In the genomic region with DNA sequence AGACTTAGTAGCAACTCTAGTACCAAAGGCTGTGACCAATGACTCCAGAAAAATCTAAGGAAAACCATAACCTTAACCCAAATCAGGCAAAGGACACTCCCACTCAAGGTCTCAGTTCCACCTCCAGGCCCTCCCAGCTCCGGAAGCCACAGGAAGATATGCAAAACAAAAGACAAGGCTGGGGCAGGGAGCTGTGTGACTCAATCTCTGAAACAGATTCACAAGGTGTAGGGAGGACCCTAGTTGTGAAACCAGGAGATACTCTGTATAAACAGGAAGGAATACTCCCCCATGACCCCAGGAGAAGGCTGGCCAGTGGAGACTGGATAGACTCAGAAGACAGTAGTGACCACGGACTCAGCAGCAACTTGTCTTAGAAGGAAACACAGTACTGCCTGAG, we compare ENCODE assay signal across 23 mouse cellular contexts. TPM values are rescaled to one million over a fixed set of nuclear protein-coding genes. Genes with fewer than 3 reads are reported as not detected.
DNase-seq lines count a peak whose midpoint lies in the region; ATAC-seq and TF ChIP-seq lines count a peak whose summit lies in the region.
"Had no signal": no experiment of that assay in that cellular context is flagged by ENCODE, and none has a peak within 500 bp of the region (broad histone marks: within the 10 kb centered on the region; RNA-seq: fewer than 3 reads in every experiment).

No protein-coding gene starts in this region.

- TF ChIP-seq RAD21 in CH12.LX (IDR thresholded peaks at IDR 0.05; ENCODE audit: low read depth, low read length), result no peak

- H3K9me3 ChIP-seq in heart, embryonic 13.5 days, result no peaks in the 10 kb centered on the region
- no peaks in the 10 kb centered on the region for H3K9me3 ChIP-seq in CH12.LX (replicated peaks; ENCODE audit: low read length)
- no peaks in the 10 kb centered on the region for H3K9me3 ChIP-seq in forebrain, embryonic 14.5 days (replicated peaks; ENCODE audit: control insufficient read depth, low read length)
- H3K9me3 ChIP-seq: embryonic facial prominence, embryonic 10.5 days; forebrain, embryonic 15.5 days; intestine, embryonic 15.5 days; neural tube, embryonic 12.5 days had no signal

- TF ChIP-seq CTCF in heart, adult 2 months (IDR thresholded peaks at IDR 0.05), result no peak
- no peak for TF ChIP-seq CTCF in liver, adult 2 months (IDR thresholded peaks at IDR 0.05; ENCODE audit: low read depth, low read length)
- TF ChIP-seq CTCF in CH12.LX (conservative IDR thresholded peaks at IDR 0.05 in 1 of 2, IDR thresholded peaks at IDR 0.05 in 1 of 2; ENCODE audit: low read depth in 2 of 2, low read length in 2 of 2), result no peak

- no peaks in the 10 kb centered on the region for H3K27me3 ChIP-seq in heart, embryonic 13.5 days (replicated peaks)
- no peaks in the 10 kb centered on the region for H3K27me3 ChIP-seq in heart, adult 2 months (ENCODE audit: control insufficient read depth, insufficient read depth, low read length)
- no peaks in the 10 kb centered on the region for H3K27me3 ChIP-seq in liver, adult 2 months (ENCODE audit: control insufficient read depth, insufficient read depth, low read length)
- no peaks in the 10 kb centered on the region for H3K27me3 ChIP-seq in CH12.LX (replicated peaks)
- H3K27me3 ChIP-seq in forebrain, embryonic 14.5 days (replicated peaks; ENCODE audit: control insufficient read depth, insufficient read depth, low read length), result no peaks in the 10 kb centered on the region
- H3K27me3 ChIP-seq: forebrain, embryonic 15.5 days; intestine, embryonic 15.5 days; neural tube, embryonic 12.5 days had no signal

- H3K9ac ChIP-seq in heart, embryonic 13.5 days, result peak overlapping the region; percentile 44; the same call in 1 of the 2 replicates
- no peak overlapping the region for H3K9ac ChIP-seq in heart, adult 2 months (ENCODE audit: low read depth, low read length)
- H3K9ac ChIP-seq in liver, adult 2 months (ENCODE audit: low read depth, low read length), result no peak overlapping the region
- H3K9ac ChIP-seq in CH12.LX (ENCODE audit: insufficient read depth, low read depth), result no peak overlapping the region
- H3K9ac ChIP-seq in forebrain, embryonic 14.5 days (ENCODE audit: low read length), result no peak overlapping the region
- H3K9ac ChIP-seq: forebrain, embryonic 15.5 days; hindbrain, embryonic 14.5 days; intestine, embryonic 15.5 days; neural tube, embryonic 12.5 days had no signal

- peak overlapping the region; percentile 11; the same call in 1 of the 2 replicates for H3K4me3 ChIP-seq in heart, embryonic 13.5 days
- no peak overlapping the region for H3K4me3 ChIP-seq in heart, adult 2 months
- no peak overlapping the region for H3K4me3 ChIP-seq in liver, adult 2 months (ENCODE audit: insufficient read depth, low read depth, low read length)
- H3K4me3 ChIP-seq in CH12.LX (replicated peaks in 1 of 3; ENCODE audit: low read depth in 2 of 3, low read length in 2 of 3, poor library complexity in 1 of 3), result no peak overlapping the region
- H3K4me3 ChIP-seq in forebrain, embryonic 14.5 days (ENCODE audit: low read depth, low read length), result no peak overlapping the region
- H3K4me3 ChIP-seq: embryonic facial prominence, embryonic 10.5 days; erythroblast, embryonic 14.5 days; forebrain, embryonic 15.5 days; intestine, embryonic 15.5 days; neural tube, embryonic 12.5 days had no signal

- TF ChIP-seq EP300 in heart, adult 2 months (IDR thresholded peaks at IDR 0.05; ENCODE audit: insufficient read depth, low read depth, low read length), result no peak
- TF ChIP-seq EP300 in CH12.LX (IDR thresholded peaks at IDR 0.05; ENCODE audit: low read length), result no peak; the same call in 1 of the 2 replicates

- peaks cover 28% of the 10 kb centered on the region for H3K4me1 ChIP-seq in heart, embryonic 13.5 days
- peaks cover 5% of the 10 kb centered on the region for H3K4me1 ChIP-seq in heart, adult 2 months (ENCODE audit: control insufficient read depth, insufficient read depth, low read length)
- peaks cover 4% of the 10 kb centered on the region for H3K4me1 ChIP-seq in liver, adult 2 months (ENCODE audit: control insufficient read depth, insufficient read depth, low read length)
- H3K4me1 ChIP-seq in CH12.LX (ENCODE audit: control insufficient read depth in 1 of 2, insufficient read depth in 2 of 2), result peaks cover 12 to 71% of the 10 kb centered on the region in 2 experiments
- no peaks in the 10 kb centered on the region for H3K4me1 ChIP-seq in forebrain, embryonic 14.5 days (ENCODE audit: control insufficient read depth, insufficient read depth, low read length)
- H3K4me1 ChIP-seq: neural tube, embryonic 12.5 days had no signal

- TF ChIP-seq POLR2A in heart, adult 2 months (IDR thresholded peaks at IDR 0.05; ENCODE audit: insufficient read depth, low read depth, low read length), result no peak
- no peak for TF ChIP-seq POLR2A in liver, adult 2 months (IDR thresholded peaks at IDR 0.05; ENCODE audit: extremely low read depth, insufficient read depth, low read length)
- TF ChIP-seq POLR2A in CH12.LX (IDR thresholded peaks at IDR 0.05; ENCODE audit: low read depth, low read length), result no peak

- peak overlapping the region; percentile 45 for H3K4me2 ChIP-seq in heart, embryonic 13.5 days
- H3K4me2 ChIP-seq in CH12.LX (ENCODE audit: insufficient read depth, low read depth, poor library complexity, severe bottlenecking), result no peak overlapping the region
- no peak overlapping the region for H3K4me2 ChIP-seq in forebrain, embryonic 14.5 days (ENCODE audit: low read length)
- H3K4me2 ChIP-seq: forebrain, embryonic 15.5 days; hindbrain, embryonic 14.5 days; intestine, embryonic 15.5 days; midbrain, embryonic 11.5 days; neural tube, embryonic 12.5 days had no signal

- intact Hi-C loops in heart, adult 2 months (cut with DNase I), result loop anchor here (2.0 kb wide), 1 partner anchor 25 kb away; no protein-coding TSS in a partner anchor

- DNase-seq in heart, adult 2 months, result no peak
- DNase-seq in liver, adult 2 months (ENCODE audit: extremely low read depth, low read depth, low spot score), result no peak
- DNase-seq in liver, result no peak
- DNase-seq in CH12.LX (ENCODE audit: extremely low read depth), result peak; percentile 66
- DNase-seq in forebrain, embryonic 14.5 days (ENCODE audit: low spot score), result no peak
- DNase-seq: cerebellum, postnatal 10 days; kidney, postnatal 25 days; lung, adult 2 months; spleen, adult 18-20 months had no signal

- H3K27ac ChIP-seq in heart, embryonic 13.5 days (replicated peaks), result peak overlapping the region; percentile 81
- no peak overlapping the region for H3K27ac ChIP-seq in heart, adult 2 months
- H3K27ac ChIP-seq in liver, adult 2 months (replicated peaks; ENCODE audit: insufficient read depth, low read depth, low read length), result peak overlapping the region; percentile 26
- no peak overlapping the region for H3K27ac ChIP-seq in CH12.LX (ENCODE audit: insufficient read depth, low read depth)
- H3K27ac ChIP-seq in forebrain, embryonic 14.5 days (ENCODE audit: low read depth, low read length), result no peak overlapping the region
- H3K27ac ChIP-seq: embryonic facial prominence, embryonic 10.5 days; forebrain, embryonic 15.5 days; hindbrain, embryonic 14.5 days; intestine, embryonic 15.5 days; neural tube, embryonic 12.5 days had no signal

- dilution Hi-C loops in CH12.LX (cut with MboI; ENCODE audit: extremely low pct_ligation_motif_present, extremely low pct_unique_long_range_greater_than_20kb, low sequenced_read_pairs), result no loop called here

- in situ Hi-C loops in CH12.LX (cut with MboI; ENCODE audit: low pct_ligation_motif_present, low pct_unique_long_range_greater_than_20kb, low sequenced_read_pairs), result no loop called here

- ATAC-seq in heart, embryonic 13.5 days (ENCODE audit: extremely low read depth, insufficient number of reproducible peaks, low FRiP score, low TSS enrichment), result no peak
- peak; percentile 21 for ATAC-seq in granulocyte monocyte progenitor cell, adult 5-6 weeks (replicated peaks; ENCODE audit: poor library complexity, severe bottlenecking)
- ATAC-seq in erythroblast, adult 5-6 weeks (replicated peaks; ENCODE audit: low FRiP score, poor library complexity, severe bottlenecking), result no peak
- no peak for ATAC-seq in forebrain, embryonic 14.5 days
- ATAC-seq: forebrain, embryonic 15.5 days; intestine, embryonic 15.5 days had no signal

- no peaks in the 10 kb centered on the region for H3K79me2 ChIP-seq in heart, adult 2 months (replicated peaks; ENCODE audit: control insufficient read depth, insufficient read depth, low read length)
- H3K79me2 ChIP-seq in liver, adult 2 months (ENCODE audit: control insufficient read depth, insufficient read depth, low read length), result no peaks in the 10 kb centered on the region
- H3K79me2 ChIP-seq in CH12.LX (replicated peaks; ENCODE audit: control insufficient read depth, extremely low read depth, insufficient read depth, poor library complexity, severe bottlenecking), result no peaks in the 10 kb centered on the region

- 33% methylated on average over 2 of the region's 2 CpGs for WGBS in heart, embryonic 13.5 days
- 39% methylated on average over 2 of the region's 2 CpGs for WGBS in heart, adult 2 months
- WGBS in liver, adult 2 months, result 85% methylated on average over 2 of the region's 2 CpGs
- WGBS in forebrain, embryonic 14.5 days, result 84% methylated on average over 2 of the region's 2 CpGs

- peaks cover 53% of the 10 kb centered on the region for H3K36me3 ChIP-seq in heart, embryonic 13.5 days
- no peaks in the 10 kb centered on the region for H3K36me3 ChIP-seq in heart, adult 2 months (ENCODE audit: control insufficient read depth, insufficient read depth, low read length)
- 0 out of 2 replicates have a peak, but pooled peaks cover 2% of the 10 kb centered on the region for H3K36me3 ChIP-seq in liver, adult 2 months (ENCODE audit: control insufficient read depth, insufficient read depth, low read length)
- H3K36me3 ChIP-seq in CH12.LX (replicated peaks in 1 of 2; ENCODE audit: control insufficient read depth in 1 of 2, insufficient read depth in 1 of 2, low read length in 1 of 2), result peaks cover 4 to 45% of the 10 kb centered on the region in 2 experiments
- H3K36me3 ChIP-seq in forebrain, embryonic 14.5 days (ENCODE audit: control insufficient read depth, insufficient read depth, low read length), result peaks cover 81% of the 10 kb centered on the region
- H3K36me3 ChIP-seq: intestine, embryonic 15.5 days had no signal

RNA-seq across cellular contexts. Expression of gene Capn15, which starts 22.1 kb away (rescaled TPM):
- polyA plus RNA-seq in heart, embryonic 13.5 days (2015; fragmentation: Nextera tagmentation; extraction: Ambion mirVana), result 9.3 and 10.6 TPM in 2 replicates
- 1 to 10 TPM; 6.1 to 7.4 TPM for total RNA-seq in heart, adult 2 months (2021)
- polyA plus RNA-seq in heart, adult 2 months (2012; rRNA removed), result 15.1 and 15.5 TPM in 2 replicates
- 1.8 and 3.0 TPM in 2 replicates for total RNA-seq in liver, adult 2 months (2014; rRNA removed)
- polyA plus RNA-seq in liver, adult 2 months (2012; rRNA removed), result 16.8 and 23.3 TPM in 2 replicates
- total RNA-seq in CH12.LX (2012; rRNA removed), result 6.0 and 7.5 TPM in 2 replicates
- 1.5 and 2.1 TPM in 2 replicates for total RNA-seq in CH12.LX (2014; rRNA removed)
- 11.4 and 11.5 TPM in 2 replicates for polyA plus RNA-seq in CH12.LX (2012; ENCODE audit: insufficient read length, low read depth)
- total RNA-seq in granulocyte monocyte progenitor cell, adult 5-6 weeks (2014; fragmentation: Nextera tagmentation), result 12.5 and 16.4 TPM in 2 replicates
- 3.2 and 5.3 TPM in 2 replicates for total RNA-seq in granulocyte monocyte progenitor cell, adult 5-6 weeks (2017)
- total RNA-seq in erythroblast, adult 5-6 weeks (2015; ENCODE audit: low replicate concordance), result 1.2 and 1.5 TPM in 2 replicates
- 1.4 and 2.4 TPM in 2 replicates for total RNA-seq in erythroblast, adult 5-6 weeks (2017; ENCODE audit: low replicate concordance)
- polyA plus RNA-seq in forebrain, embryonic 14.5 days (2014; fragmentation: Nextera tagmentation; extraction: Ambion mirVana), result 17.0 and 20.3 TPM in 2 replicates

RNA-seq across cellular contexts. Expression of gene A930017K11Rik, which starts 55.3 kb away (rescaled TPM):
- polyA plus RNA-seq in heart, embryonic 13.5 days (2015; fragmentation: Nextera tagmentation; extraction: Ambion mirVana), result 0.13 and 0.15 TPM in 2 replicates
- total RNA-seq in heart, adult 2 months (2021), result under 1 TPM; 0.27 to 0.37 TPM
- polyA plus RNA-seq in heart, adult 2 months (2012; rRNA removed), result 0.44 and 0.61 TPM in 2 replicates
- not detected in 2 replicates for total RNA-seq in liver, adult 2 months (2014; rRNA removed)
- not detected in 2 replicates for polyA plus RNA-seq in liver, adult 2 months (2012; rRNA removed)
- total RNA-seq in CH12.LX (2012; rRNA removed) (not detected in 2 replicates), CH12.LX (2014; rRNA removed) (not detected in 2 replicates)
- polyA plus RNA-seq in CH12.LX (2012; ENCODE audit: insufficient read length, low read depth), result not detected in 2 replicates
- not detected in 2 replicates for total RNA-seq in granulocyte monocyte progenitor cell, adult 5-6 weeks (2014; fragmentation: Nextera tagmentation)
- not detected in 2 replicates for total RNA-seq in granulocyte monocyte progenitor cell, adult 5-6 weeks (2017)
- total RNA-seq in erythroblast, adult 5-6 weeks (2015; ENCODE audit: low replicate concordance), result not detected in 2 replicates
- total RNA-seq in erythroblast, adult 5-6 weeks (2017; ENCODE audit: low replicate concordance), result not detected in 2 replicates
- 0.18 TPM in 1 of 2 replicates, not detected in the other for polyA plus RNA-seq in forebrain, embryonic 14.5 days (2014; fragmentation: Nextera tagmentation; extraction: Ambion mirVana)
- total RNA-seq: adrenal gland, adult 18-20 months; ES-E14; monocyte, adult 5-6 weeks had no signal
- polyA plus RNA-seq: lung, adult 2 months; midbrain, embryonic 11.5 days; thymus, postnatal 0 days had no signal

Comparison
In these comparisons a context has a peak if more than half of its experiments do, and no peak if none do; other contexts are left out.
1. H3K27ac ChIP-seq: peak in heart, embryonic 13.5 days (single experiment) and liver, adult 2 months (single experiment); none in heart, adult 2 months (single experiment), CH12.LX (single experiment) and forebrain, embryonic 14.5 days (single experiment).